Mouse (Mus musculus): ENCODE results near the gene Slc6a19.

GRCm38 (mm10) chr13:73688934-73689333 is 15.7 kb downstream of the Slc6a19 start:
- TF ChIP-seq CTCF (IDR thresholded peaks at IDR 0.05; ENCODE audit: extremely low read depth, insufficient read length, insufficient replicate concordance, low read depth, low read length) (no peak), POLR2A (IDR thresholded peaks at IDR 0.05; ENCODE audit: low read depth, low read length) (no peak)

All from small intestine, adult 2 months (tissue).